Mouse (Mus musculus): ENCODE data around the gene Snrk. TPM values are rescaled to one million over a fixed set of nuclear protein-coding genes. Genes with fewer than 3 reads are reported as not detected.

Gene Snrk
- total RNA-seq (2022), result 100 to 1,000 TPM; 153 to 206 (median 181) TPM

DNA sequence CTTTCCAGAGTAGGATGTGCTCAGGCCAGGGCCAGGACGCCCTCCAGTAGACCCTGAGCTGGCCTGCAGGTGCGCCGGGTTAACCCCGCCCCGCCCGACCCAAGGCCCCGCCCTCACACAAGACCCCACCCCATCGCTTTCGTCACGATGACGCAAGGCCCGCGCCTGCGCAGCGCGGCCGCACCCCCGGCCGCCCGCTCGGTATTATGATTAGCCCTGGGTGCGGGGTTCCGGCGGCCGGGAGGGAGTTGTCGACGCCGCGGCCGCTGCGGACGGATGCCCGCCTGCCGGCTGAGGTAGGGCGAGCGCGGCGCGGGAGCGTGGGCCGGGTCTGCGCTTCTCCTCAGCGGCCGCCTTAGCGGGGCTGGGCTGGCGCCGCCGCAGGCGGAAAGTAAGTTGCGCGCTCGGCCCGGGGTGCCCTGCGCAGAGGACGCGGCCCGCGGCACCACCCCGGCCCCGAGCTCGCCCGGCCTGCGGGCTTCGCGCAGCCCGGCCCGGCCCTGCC, at the start of gene Snrk:
Gene Snrk, plus strand, starts transcription at position 155 of the 505 bp plus-strand sequence.
- DNase-seq, result peak; percentile 82

DNA sequence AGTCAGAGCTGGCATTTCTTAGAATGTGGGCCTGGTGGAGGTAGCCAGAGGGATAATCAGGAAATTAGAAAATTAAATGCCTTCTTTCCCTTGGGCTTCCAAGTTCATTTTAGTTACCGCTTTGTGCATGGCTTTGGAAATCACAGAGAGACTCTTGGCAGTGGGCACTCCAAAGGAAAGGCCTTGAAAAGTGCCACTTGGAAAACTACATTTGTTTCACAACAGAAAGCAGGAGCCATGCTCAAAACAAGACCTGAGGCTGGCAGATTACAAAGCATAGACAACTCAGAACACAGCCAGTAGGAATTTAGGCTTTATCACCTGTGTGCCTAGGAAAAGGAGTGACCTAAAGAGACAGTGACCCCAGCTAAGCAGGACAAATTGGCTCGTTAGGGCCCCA, 49.4 kb upstream of the Snrk start:
- DNase-seq, result no peak

DNA sequence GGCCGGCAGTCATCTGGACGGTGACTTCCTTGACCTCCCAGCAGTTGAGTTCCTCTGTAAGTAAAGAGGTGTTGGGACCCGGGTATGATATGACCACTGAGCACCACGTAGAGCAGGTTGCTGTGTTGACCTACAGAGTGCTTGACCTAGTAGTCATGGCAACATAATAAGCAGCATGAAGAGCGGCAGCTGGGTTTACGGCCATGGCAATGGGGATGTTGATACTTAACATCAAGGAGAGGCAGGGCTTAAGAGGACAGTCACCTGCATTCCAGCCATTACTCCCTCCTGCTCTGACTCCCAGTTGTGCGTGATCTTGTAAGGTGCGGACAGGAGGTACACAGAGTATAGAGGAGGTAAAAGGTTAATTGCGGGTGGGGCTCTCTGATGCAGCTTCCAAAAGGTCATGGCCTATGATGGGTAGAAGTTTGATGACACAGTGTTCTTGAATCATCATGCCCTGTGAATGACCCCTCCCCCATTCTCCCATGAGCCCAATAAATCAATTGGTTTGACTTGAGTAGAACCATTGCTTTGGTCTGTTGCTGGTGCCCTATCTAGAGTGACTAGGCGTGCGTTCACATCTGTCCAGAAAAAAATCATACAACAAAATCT, 47.4 kb upstream of the Snrk start:
- DNase-seq, result no peak

DNA sequence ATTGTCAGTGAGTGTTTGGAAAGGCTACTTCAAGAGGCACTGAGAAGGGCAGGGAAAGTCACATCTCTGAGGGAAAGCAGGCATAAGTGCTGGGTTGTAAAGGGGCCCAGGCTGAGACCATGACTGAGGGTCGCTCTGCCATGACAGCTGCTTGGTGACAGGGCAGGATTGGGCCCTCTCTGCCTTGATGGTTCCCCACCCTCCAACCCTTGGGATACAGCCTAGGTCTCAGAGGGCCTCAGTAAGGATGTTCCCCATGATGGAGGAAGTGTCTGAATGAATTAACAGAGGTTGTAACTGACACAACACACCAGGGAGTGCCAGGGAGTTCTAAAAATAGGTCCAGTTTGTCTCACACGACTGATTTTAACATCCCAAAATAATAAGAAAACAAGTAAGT, 43.1 kb upstream of the Snrk start:
- no peak for DNase-seq

DNA sequence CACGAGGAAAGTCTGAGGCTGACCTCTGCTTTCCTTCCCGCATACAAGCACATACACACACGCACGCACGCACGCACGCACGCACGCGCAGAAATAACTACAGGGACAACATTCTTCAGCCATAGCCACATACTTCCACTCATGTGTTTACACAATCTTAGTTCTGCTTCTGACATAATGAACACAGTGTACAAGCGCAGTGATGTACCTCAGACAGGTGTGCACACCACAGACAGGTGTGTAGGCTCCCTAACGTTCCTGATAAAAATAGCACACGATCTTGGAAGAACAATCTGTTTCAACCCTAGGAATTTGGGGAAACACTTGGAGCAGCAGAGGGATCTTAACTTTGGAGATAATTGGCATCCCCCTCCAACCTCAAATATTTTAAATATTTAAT, 42.5 kb upstream of the Snrk start:
- DNase-seq, result no peak

DNA sequence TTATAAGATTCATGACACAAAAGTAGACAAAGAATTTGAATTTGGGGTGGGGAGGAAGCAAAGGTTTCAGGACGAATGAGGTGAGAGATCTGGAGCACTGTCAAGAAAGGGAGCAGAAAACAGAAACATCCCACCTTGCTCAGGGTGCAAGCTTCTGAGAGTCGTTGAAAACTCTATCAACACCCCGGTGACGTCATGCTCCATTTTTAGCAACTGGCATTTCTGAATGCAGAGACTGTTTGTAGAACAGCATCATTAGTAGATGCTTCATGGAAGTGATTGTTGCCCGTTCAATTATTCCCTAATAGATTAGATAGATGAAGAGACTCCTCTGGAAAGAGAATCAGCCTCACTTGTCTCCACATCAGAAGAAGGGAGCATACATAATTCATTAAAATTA, 38.6 kb upstream of the Snrk start:
- DNase-seq, result no peak

DNA sequence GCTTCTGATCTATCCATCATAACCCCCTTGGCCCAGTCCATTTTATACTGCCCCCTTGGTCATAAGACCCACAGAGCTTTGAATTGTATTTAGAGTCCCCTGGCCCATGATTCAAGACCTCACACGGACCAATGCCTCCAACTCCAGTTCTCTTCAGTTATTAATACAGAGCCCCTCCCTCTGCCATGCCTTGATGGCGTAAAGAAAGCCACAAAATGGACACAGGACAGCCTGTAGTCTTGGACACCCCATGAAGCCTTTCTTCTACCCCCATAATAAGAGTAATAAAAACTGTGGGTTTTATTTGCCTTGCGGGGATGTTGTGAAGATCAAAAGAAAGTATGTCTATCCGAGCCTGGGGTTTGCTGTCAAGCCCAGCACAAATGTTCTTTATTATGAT, 33.4 kb upstream of the Snrk start:
- no peak for DNase-seq

DNA sequence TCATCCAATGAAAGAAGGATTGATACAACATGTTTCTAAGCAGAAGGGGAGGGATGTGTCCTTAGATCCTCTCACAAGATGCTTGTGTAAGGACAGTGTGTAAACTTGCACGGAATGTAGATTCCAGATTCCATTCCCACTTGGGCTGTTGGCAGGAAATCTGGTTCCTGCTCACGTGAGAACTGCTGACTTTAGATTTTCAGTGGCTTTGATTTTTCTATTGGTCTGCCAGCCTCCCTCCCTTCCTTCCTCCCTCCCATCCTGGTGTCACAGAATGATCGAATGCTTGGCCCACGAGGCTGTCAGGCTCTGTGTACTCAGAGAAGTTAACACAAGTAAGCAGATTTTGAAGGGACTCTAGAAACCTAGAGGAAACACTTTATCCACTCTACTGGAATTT, 32.9 kb upstream of the Snrk start:
- DNase-seq, result peak; percentile 69

DNA sequence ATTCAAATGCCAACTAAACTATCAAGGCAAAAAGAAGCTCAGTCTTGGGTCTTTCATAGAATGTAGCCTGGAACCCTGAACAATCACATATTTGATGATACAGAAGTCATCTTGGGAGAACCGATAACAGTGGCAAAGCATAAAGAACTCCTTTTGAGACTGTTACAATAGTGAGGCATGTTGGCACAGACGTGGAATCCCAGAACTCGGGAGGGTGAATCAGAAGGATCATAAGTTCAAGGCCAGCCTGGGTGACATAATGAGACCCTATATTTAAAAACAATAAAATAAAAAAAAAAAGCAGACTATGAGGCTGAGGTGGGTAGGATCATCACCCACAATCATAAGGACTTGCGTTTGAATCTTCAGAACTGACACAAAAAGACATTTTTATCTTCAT, 32.4 kb upstream of the Snrk start:
- no peak for DNase-seq

DNA sequence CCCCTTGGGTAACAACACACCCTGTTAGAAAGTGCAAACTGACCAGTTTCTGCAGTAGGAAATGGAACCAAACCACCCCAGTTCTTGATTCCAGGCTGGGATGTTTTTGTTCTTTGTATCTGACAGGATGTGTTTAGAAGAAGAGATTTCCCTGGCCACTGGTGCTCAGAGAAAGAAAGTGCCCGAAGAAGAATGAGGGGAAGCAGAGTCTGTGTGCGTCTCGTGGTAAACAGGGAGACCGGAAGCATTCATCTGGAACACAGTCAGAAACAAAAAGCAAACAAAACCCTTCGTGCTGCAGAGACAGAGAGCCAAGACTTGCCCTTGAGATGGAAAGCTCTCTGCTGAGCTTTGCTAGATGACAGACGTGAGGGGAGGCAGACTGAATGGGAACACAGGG, 32.0 kb upstream of the Snrk start:
- peak; percentile 41 for DNase-seq

DNA sequence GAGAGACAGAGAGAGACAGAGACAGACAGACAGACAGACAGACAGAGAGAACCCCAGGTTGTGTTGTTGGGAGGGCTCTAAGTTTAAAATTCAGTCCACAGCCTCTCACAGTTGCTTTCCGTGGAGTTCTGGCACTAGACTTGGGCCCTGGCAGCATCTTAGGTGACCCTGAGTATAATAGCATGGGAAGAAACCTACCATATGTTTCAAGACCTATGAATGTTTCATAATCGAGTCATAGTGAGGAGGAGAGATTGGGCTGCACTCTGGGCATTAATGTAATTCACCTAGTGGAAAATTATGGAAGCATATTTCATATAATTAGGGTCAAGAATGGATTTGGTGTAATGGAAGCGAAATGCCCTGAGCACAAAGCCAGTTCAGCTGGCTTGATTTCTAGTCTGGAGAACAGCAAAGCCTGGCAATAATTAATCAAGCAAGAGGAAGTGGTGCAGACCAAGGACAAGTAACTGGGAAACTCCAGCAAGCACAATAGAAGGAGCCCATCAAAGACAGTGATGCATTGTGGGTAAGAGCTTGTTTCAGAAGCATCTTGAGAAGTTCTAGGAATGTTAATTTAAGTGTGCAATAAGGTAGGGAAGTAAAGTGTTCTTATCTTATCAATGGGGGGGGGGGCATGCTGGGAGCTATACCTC, 31.4 kb upstream of the Snrk start:
- no peak for DNase-seq

DNA sequence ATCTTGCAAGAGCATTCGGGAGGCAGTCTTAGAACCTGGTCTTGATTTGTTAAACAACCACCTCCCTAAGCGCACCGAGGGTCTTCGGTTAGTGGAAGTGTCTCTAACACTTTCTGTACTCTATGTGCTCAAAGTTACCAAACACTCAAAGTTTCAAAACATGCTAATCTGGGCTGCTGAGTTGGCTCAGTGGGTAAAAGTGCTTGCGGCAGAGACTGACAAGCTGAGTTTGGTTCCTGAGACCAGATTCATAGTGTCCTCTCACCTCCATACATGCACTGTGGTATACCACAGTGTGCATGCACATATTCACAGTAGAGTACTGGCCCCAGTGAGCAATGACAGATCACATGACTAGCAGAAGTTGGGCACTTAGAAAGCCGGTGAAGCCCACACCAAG, 30.0 kb upstream of the Snrk start:
- DNase-seq, result no peak

DNA sequence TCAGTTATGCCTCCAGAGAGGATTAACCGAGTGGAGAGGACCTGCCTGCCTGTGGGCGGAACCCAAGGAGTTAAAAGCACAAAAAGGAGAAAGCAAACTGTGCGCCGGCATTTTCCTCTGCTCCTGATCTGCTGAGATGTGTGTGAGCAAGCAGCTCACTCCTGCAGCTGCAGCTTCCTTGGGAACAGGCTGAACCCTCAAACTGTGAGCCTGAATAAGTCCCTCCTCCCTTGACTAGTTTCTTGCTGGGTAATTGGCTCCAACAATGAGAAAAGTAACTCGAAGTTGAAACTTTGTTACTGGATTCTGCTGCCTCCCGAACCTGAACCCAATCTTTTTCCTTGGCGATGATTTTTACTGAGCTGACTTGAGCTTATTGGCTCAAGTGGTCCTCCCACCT, 25.9 kb upstream of the Snrk start:
- no peak for DNase-seq

DNA sequence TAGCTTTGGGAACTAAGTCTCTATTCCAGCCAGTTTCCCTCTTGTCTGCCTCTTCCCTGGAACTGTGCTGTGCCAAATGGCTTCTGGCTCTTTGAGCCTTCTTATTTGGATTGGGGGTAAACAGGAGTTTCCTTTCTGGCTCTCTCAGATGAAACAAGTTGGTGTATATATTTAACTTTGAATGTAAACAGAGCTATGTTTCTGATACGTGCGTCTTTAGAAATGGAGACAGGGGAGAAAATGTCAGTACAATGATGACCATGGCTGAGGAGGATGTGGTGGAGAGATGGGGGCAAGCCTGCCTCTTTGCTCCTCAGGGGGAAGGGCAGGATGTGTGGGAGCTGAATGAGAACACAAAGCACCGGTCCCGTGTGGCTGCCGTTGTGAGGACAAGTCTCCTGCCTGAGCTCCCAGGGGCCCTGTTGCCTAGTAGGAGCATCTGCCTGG, 25.3 kb upstream of the Snrk start:
- DNase-seq, result no peak

DNA sequence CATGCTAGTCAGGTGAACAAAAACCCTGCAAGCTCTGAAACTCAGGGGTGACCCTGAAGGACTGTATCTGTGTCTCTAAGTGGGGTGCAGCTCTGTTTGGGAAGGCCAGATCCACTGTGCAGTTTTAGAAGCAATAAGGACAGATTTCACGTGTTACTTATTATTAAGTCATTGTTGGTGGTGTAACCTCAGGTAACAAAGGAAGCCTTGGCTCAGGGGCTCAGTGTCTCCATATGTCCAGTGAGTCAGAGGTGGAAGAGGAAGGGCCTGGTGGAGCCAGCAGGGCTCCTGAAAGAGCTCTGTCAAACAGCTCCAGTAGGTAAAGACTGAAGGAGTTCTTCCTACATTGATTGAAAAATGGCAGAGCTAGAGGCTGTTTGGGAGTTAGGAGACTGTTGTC, 22.9 kb upstream of the Snrk start:
- no peak for DNase-seq

DNA sequence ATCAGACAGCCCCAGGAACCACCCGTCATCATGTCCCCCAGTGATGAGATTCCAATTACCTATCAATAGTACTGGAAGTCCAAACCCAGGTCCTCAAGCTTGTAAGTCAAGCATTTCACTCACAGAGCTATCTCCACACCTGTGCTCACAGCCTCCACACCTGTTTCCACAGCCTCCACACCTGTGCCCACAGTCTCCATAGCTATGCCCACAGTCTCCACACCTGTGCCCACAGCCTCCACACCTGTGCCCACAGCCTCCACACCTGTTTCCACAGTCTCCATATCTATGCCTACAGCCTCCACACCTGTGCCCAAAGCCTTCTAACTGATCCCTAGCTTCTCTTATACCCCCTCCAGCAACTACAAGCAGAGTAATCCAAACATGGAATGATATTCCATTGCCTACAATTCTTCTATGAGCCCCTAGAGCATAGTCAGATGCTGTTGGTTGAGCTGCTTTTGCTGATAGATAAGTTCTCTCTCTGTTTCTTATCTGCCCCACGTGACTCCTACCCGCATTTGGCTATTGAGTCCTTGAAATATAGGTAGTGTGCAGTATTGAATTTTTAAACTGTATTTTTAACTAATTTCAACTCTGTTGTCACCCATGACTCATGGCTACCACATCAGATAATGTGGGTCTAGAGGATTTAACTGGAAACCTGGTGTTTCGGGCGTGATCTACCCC, 20.1 kb upstream of the Snrk start:
- no peak for DNase-seq

DNA sequence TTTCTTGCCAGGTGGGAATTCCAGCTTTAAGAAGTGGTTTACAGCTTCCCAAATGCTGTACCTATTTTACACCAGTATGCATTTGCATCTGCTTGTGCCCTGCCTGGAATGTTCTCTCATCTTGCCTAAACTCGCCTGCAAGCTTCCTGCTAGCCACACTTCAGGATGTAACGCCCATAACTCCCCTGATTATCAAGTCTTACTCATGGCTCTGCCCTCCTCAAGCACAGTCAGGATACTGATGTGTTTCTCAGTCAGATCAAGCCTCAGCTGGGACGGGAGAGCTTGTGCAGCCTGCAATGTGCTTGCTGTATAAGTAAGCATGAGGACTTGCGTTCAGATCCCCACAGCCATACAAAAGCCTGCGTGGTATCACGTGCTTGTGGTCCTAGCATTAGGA, 19.5 kb upstream of the Snrk start:
- no peak for DNase-seq

DNA sequence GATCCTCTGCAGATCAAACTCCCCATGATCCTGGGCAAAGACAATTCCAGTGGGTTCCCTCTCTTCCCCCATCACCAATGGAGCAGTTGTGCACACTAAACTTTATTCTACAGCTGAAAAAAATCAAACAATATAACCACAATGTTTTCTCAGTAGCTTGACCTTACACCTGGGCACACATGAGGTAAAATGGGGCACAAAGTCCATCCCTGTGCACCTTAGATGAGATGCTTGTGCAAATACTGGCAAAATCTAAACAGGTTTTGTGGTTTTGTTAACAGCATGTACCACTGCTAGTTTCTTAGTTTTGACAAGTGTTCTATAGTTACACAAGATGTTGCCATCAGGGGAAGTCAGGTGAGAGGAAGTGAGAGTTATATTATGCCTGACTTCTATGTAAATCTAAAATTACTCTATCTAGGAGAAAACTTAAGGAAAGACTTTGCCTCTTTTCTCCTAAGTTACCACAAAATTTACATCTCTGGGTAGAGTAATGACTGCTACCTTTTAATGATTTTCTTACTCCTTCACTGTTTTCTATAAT, 16.4 kb upstream of the Snrk start:
- DNase-seq, result no peak

DNA sequence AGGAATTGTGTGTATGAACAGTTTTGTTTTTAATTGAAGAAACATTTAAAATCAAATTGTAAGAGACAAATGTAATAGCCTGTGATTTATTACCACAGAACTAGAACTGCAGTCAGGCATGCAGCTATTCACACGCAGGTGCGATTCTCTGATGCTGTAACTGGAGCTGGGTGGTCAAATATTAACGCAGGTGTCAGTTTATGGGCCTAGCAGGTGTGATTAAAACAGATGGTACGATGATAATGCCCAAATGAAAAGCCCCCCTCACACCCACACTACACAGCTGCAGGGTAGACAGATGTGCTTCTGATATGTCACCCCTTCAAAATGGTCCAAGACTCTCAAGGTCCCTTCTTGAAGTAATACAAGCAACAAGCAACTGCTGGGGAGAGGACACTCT, 15.9 kb upstream of the Snrk start:
- DNase-seq, result no peak

DNA sequence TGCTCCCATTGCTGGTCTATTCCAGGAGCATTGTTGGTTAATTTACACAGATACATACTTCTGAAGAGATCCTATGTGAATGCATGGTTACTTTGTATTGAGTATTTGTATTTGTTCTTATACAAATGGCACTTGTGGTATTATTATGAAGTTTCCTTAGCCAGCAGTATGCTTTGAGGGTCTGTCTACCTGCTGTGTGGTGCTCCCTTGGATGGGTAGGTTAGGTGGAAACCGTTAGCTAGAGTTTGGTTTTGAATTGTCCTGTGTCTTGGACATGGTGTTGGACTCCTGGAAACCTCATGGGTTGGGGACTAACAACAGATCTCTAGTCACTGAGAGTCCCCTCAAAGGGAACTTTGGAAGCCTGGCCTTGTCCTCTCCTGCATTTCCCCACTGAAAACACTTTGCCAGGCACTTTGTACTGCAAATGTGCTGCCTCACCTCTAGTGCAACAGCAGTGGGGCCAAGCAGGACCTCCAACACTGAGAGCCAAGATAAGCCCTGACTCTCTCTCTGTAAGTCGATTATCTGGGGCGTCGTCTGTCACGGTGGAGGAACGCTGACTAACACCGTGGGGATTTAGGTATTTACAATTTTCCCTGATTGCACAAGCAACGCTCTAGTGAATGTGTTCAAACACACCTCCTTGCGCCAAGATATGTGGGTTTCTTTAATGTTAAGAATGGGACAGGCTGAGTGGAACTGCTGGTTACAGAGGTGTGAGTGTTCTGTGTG, 13.3 kb upstream of the Snrk start:
- no peak for DNase-seq

DNA sequence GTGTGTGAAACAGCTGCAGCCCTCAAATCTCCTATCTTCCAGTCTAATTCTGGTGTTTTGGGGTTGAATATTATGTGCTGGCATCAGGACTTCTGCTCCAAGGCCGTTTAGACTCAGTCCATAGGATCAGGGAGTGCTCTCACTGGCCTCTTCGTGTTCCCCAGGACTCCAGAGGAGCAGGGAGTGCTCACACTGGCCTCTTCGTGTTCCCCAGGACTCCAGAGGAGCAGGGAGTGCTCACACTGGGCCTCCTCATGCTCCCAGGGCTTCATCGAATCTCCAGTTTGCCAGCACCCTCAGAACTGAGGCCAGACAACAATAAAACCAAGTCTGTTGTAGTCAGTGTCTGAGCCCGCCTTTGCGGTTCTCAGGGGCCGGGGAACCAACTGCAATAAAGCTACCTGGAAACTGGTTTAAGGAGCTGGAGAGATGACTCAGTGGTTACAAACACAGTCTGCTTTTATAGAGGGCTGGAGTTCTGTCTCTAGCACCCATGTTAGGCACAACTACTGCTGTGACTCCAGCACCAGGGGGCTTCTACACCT, 12.7 kb upstream of the Snrk start:
- DNase-seq, result no peak

DNA sequence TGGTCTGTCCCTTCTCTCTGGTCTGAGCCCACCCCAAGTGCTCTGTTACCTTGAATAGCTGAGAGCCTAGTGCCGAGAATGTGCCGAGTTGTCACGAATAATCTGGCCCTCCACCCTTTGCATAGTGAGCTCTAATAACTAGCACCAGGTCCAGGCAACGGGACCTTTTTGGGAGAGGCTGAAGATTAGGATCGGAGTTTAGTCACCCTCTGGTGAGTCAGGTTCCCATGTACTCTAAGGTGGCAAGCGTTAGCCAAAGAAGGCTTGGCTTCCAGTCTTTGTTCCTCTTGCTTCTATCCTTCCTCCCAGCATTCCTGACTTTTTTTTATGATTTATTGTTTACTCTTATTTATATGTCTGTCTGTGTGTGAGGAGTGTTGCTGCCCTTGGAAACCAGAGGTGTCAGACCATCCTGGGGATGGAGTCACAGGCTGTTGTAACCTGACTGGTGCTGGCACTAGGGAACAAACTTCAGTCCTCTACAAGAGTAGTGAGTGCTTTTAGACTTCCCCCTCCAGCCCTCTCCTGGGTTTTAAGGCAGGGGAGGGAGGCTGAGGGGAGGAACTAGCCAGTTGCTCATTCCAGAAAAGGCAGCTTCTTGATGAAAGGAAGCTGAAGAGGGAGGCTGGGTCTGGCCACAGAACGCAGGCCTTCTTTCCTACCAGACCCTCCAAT, 9.2 kb upstream of the Snrk start:
- no peak for DNase-seq

All from adrenal gland, adult 8-10 months (tissue).